Mouse (Mus musculus) liver, postnatal 0 days (tissue): Measurements from ENCODE around the gene Gid8.

Experiments used
- CTCF ChIP-seq: sonication (generic); IDR thresholded peaks from 2 replicates; pipeline ENCODE4 v1.5.1; 2016; ENCODE audit warnings: antibody characterized with exemption, low read depth
- EP300 ChIP-seq: IDR thresholded peaks from 2 replicates; pipeline ENCODE4 v1.6.1; 2016; ENCODE audit warnings: antibody characterized with exemption, low read depth, mild to moderate bottlenecking

DNA sequence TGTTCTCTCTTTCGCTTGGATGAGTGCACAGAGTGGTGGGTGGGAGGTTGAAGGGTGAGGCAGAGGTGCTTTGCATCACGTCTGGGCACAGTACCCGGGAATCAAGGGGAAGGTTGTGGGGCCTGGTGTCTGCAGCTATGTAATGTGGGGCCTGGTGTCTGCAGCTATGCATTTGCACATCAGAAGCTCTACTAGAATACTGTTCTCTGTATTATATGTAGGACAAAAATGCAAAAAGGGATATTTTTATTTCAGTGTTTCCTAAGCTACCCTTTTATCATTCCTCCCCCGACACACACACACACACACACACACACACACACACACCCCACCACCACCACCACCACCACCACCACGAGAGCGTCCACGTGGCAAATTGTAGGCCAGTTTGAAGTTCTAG, 25.3 kb downstream of the Gid8 start:
- TF ChIP-seq CTCF, result no peak
- TF ChIP-seq EP300, result no peak
